8 mouse cellular contexts compared by ENCODE assay signal in genomic region chr16:62758340-62758739, GRCm38 (mm10). TPM values are rescaled to one million over a fixed set of nuclear protein-coding genes. Genes with fewer than 3 reads are reported as not detected.
DNase-seq lines count a peak whose midpoint lies in the region; TF ChIP-seq lines count a peak whose summit lies in the region.

No protein-coding gene starts in this region.

- no peaks in the 10 kb centered on the region for H3K27me3 ChIP-seq in kidney, adult 2 months (replicated peaks; ENCODE audit: control insufficient read depth, insufficient read depth, low read length)

- no peaks in the 10 kb centered on the region for H3K36me3 ChIP-seq in kidney, adult 2 months (ENCODE audit: control insufficient read depth, insufficient read depth, low read length)

- 95% methylated on average over 2 of the region's 2 CpGs for WGBS in kidney, adult 2 months

- H3K4me1 ChIP-seq in kidney, adult 2 months (ENCODE audit: control insufficient read depth, insufficient read depth, low read length) = no peaks in the 10 kb centered on the region

- no peak overlapping the region for H3K4me3 ChIP-seq in kidney, adult 2 months (ENCODE audit: insufficient read depth, low read depth, low read length)

- H3K27ac ChIP-seq in kidney, adult 2 months (ENCODE audit: insufficient read depth, low read depth, low read length) = no peak overlapping the region

- TF ChIP-seq CTCF in kidney, adult 2 months (conservative IDR thresholded peaks at IDR 0.05; ENCODE audit: insufficient read depth, insufficient read length, low read depth, low read length) = no peak

- TF ChIP-seq POLR2A in kidney, adult 2 months (IDR thresholded peaks at IDR 0.05; ENCODE audit: low read depth, low read length) = no peak

- DNase-seq in kidney, adult 2 months = peak; percentile 31
- DNase-seq in kidney, adult 18-20 months = no peak
- DNase-seq in embryo, embryonic 10 days (ENCODE audit: low spot score) = peak; percentile 55
- peak; percentile 51 for DNase-seq in liver
- DNase-seq in spleen, postnatal 36 days (ENCODE audit: low spot score in 2 of 2) = peak; percentile 8 to 29
- DNase-seq in left cerebral cortex, adult 11 months (ENCODE audit: low spot score) = no peak
- no peak for DNase-seq in heart, adult 9 months (ENCODE audit: low spot score in 2 of 2)
- no peak for DNase-seq in ovary, adult 18-20 months (ENCODE audit: low spot score)

RNA-seq across cellular contexts. Expression of gene Nsun3, which starts 28.3 kb away (rescaled TPM):
- polyA plus RNA-seq in kidney, adult 2 months (2012; rRNA removed) = 6.3 and 7.1 TPM in 2 replicates

RNA-seq across cellular contexts. Expression of gene Stx19, which starts 56.1 kb away (rescaled TPM):
- not detected in 2 replicates for polyA plus RNA-seq in kidney, adult 2 months (2012; rRNA removed)

Comparison
In these comparisons a context has a peak if more than half of its experiments do, and no peak if none do; other contexts are left out.
1. DNase-seq: peak in kidney, adult 2 months (single experiment), embryo, embryonic 10 days (single experiment), liver (single experiment) and spleen, postnatal 36 days (2 of 2); none in kidney, adult 18-20 months (single experiment), left cerebral cortex, adult 11 months (single experiment), heart, adult 9 months (0 of 2) and ovary, adult 18-20 months (single experiment).